Mouse (Mus musculus) liver, embryonic 14.5 days (tissue): ENCODE measurements around the gene S100a8. TPM values are rescaled to one million over a fixed set of nuclear protein-coding genes. Genes with fewer than 3 reads are reported as not detected.
A peak's percentile ranks its signal among the peaks of the same experiment; 100 is the strongest.

Experiments
- ATAC-seq: fragments of 200-750 bp; cut with Nextera tagmentation; 2 replicates; pipeline ENCODE4 v1.8.0; 2017; ENCODE audit warnings: moderate number of reproducible peaks, mild to moderate bottlenecking, moderate library complexity; ENCODE audit not compliant: insufficient read depth
- DNase-seq, 3 experiments: peaks; one replicate each; pipeline ENCODE4 v3.0.0-alpha.2; 2012 to 2013; ENCODE audit warnings: low read depth in 3 of 3, low spot score in 3 of 3
- H3K27ac ChIP-seq: fragments of 300-500 bp; sonication (generic); 2 replicates; pipeline ENCODE4 v1.5.1; 2014; ENCODE audit warnings: moderate library complexity, mild to moderate bottlenecking, control low read depth, inconsistent platforms
- H3K27me3 ChIP-seq: fragments of 300-500 bp; sonication (generic); 2 replicates; pipeline ENCODE4 v1.6.1; 2014; ENCODE audit warnings: mild to moderate bottlenecking, low read length, moderate library complexity; ENCODE audit not compliant: control insufficient read depth, insufficient read depth
- H3K36me3 ChIP-seq: fragments of 300-500 bp; sonication (generic); replicated peaks from 2 replicates; pipeline ENCODE4 v1.6.1; 2014; ENCODE audit warnings: low read depth; ENCODE audit not compliant: control insufficient read depth, insufficient read depth
- H3K4me1 ChIP-seq, 2 experiments: fragments of 200-500 bp in 1 of 2; fragments of 300-500 bp in 1 of 2; sonication (generic) in 1 of 2; replicated peaks; 2 replicates each; pipeline ENCODE4 v1.6.1; 2012 to 2014; ENCODE audit warnings: antibody characterized with exemption in 1 of 2, inconsistent platforms in 1 of 2, low read length in 1 of 2; ENCODE audit not compliant: control insufficient read depth in 2 of 2, insufficient read depth in 2 of 2
- H3K4me2 ChIP-seq: fragments of 300-500 bp; sonication (generic); 2 replicates; pipeline ENCODE4 v1.6.1; 2014; ENCODE audit warnings: low read depth, mild to moderate bottlenecking, control low read depth, moderate library complexity
- H3K4me3 ChIP-seq, 2 experiments: fragments of 200-500 bp in 1 of 2; fragments of 300-500 bp in 1 of 2; sonication (generic) in 1 of 2; 2 replicates each; pipeline ENCODE4 v1.5.1; 2012 to 2014; ENCODE audit warnings: low read depth in 2 of 2, low read length in 2 of 2, mild to moderate bottlenecking in 2 of 2, control low read depth in 1 of 2, inconsistent platforms in 1 of 2, moderate library complexity in 1 of 2; ENCODE audit not compliant: insufficient read depth in 1 of 2
- H3K9ac ChIP-seq: fragments of 300-500 bp; sonication (generic); replicated peaks from 2 replicates; pipeline ENCODE4 v1.6.1; 2014; ENCODE audit warnings: mild to moderate bottlenecking, control low read depth, moderate library complexity
- H3K9me3 ChIP-seq: fragments of 300-500 bp; sonication (generic); 2 replicates; pipeline ENCODE4 v1.6.1; 2016; ENCODE audit warnings: low read length, mixed read lengths; ENCODE audit not compliant: control insufficient read depth
- CTCF ChIP-seq: IDR thresholded peaks from 2 replicates; pipeline ENCODE4 v1.5.1; 2016; ENCODE audit warnings: antibody characterized with exemption, low read depth, control low read depth
- EP300 ChIP-seq: IDR thresholded peaks from 2 replicates; pipeline ENCODE4 v1.6.1; 2016; ENCODE audit warnings: antibody characterized with exemption, low read depth
- WGBS: fragments of 180-500 bp; shearing (Covaris S2); extraction: QIAGEN DNeasy Blood & Tissue Kit; methylation state at CpG from one replicate; pipeline ENCODE4 v1.1.7; 2014; ENCODE audit not compliant: insufficient replicate concordance; 5-methylcytosine and 5-hydroxymethylcytosine counted together
- polyA plus RNA-seq, 2 experiments: library from polyadenylated mRNA; depleted of rRNA in 1 of 2; stranded (reverse) in 1 of 2; unstranded in 1 of 2; fragments of >200 nt; fragmentation: Nextera tagmentation in 1 of 2; extraction: Ambion mirVana in 1 of 2; gene quantifications; 2 replicates each; pipeline versions ENCODE4 v1.2.1 to v1.2.3; 2012 to 2014

The S100a8 gene
- polyA plus RNA-seq, 2 experiments, result 418 to 1,223 TPM

GRCm38 (mm10) chr3:90649832-90650231 lies 18.9 kb upstream of the S100a8 start:
- H3K9me3 ChIP-seq, result no peaks in the 10 kb centered on the region
- TF ChIP-seq EP300, result no peak
- no peak for TF ChIP-seq CTCF
- H3K9ac ChIP-seq, result no peak overlapping the region
- H3K4me2 ChIP-seq, result no peak overlapping the region
- H3K4me3 ChIP-seq, result no peak overlapping the region
- H3K27ac ChIP-seq, result no peak overlapping the region
- 61% methylated on average over 2 of the region's 2 CpGs for WGBS
- DNase-seq, result no peak
- no peak for ATAC-seq
- H3K27me3 ChIP-seq, result no peaks in the 10 kb centered on the region
- H3K4me1 ChIP-seq, result no peaks in the 10 kb centered on the region
- no peaks in the 10 kb centered on the region for H3K36me3 ChIP-seq

GRCm38 (mm10) chr3:90652878-90653508 lies 15.8 kb upstream of the S100a8 start:
- no peak for DNase-seq
- no peak overlapping the region for H3K27ac ChIP-seq
- no peak overlapping the region for H3K4me3 ChIP-seq
- H3K27me3 ChIP-seq, result no peaks in the 10 kb centered on the region
- no peaks in the 10 kb centered on the region for H3K9me3 ChIP-seq
- peak; percentile 70 for TF ChIP-seq CTCF
- TF ChIP-seq EP300, result no peak
- 31% methylated on average over 5 of the region's 5 CpGs for WGBS
- H3K4me1 ChIP-seq, result no peaks in the 10 kb centered on the region
- H3K9ac ChIP-seq, result no peak overlapping the region
- ATAC-seq, result no peak
- no peaks in the 10 kb centered on the region for H3K36me3 ChIP-seq
- no peak overlapping the region for H3K4me2 ChIP-seq

- no peaks in the 10 kb centered on the region for H3K9me3 ChIP-seq
- H3K4me1 ChIP-seq, result no peaks in the 10 kb centered on the region
- no peak for TF ChIP-seq EP300
- no peak within 1 kb of the TSS for H3K4me2 ChIP-seq
- no peak within 1 kb of the TSS for H3K27ac ChIP-seq
- H3K27me3 ChIP-seq, result no peaks in the 10 kb centered on the region
- no peak within 1 kb of the TSS for H3K9ac ChIP-seq
- no peak within 1 kb of the TSS for H3K4me3 ChIP-seq
- ATAC-seq, result no peak
- no peaks in the 10 kb centered on the region for H3K36me3 ChIP-seq
- DNase-seq, result no peak
Observed at GRCm38 (mm10) chr3:90653717-90654116, 15.1 kb upstream of the S100a8 start, which contains the start of gene S100a7a. Gene S100a7a (plus strand): TSS chr3:90654017.

GRCm38 (mm10) chr3:90657405-90657804 lies 11.4 kb upstream of the S100a8 start:
- H3K27ac ChIP-seq, result no peak overlapping the region
- TF ChIP-seq CTCF (peak; percentile 36; the same call in 1 of the 2 replicates), EP300 (no peak)
- H3K4me1 ChIP-seq, result no peaks in the 10 kb centered on the region
- H3K27me3 ChIP-seq, result no peaks in the 10 kb centered on the region
- H3K4me3 ChIP-seq, result no peak overlapping the region
- DNase-seq, result no peak
- ATAC-seq, result no peak
- H3K9me3 ChIP-seq, result no peaks in the 10 kb centered on the region
- H3K4me2 ChIP-seq, result no peak overlapping the region
- no peaks in the 10 kb centered on the region for H3K36me3 ChIP-seq
- H3K9ac ChIP-seq, result no peak overlapping the region
- 50% methylated on average over 4 of the region's 4 CpGs for WGBS

DNA sequence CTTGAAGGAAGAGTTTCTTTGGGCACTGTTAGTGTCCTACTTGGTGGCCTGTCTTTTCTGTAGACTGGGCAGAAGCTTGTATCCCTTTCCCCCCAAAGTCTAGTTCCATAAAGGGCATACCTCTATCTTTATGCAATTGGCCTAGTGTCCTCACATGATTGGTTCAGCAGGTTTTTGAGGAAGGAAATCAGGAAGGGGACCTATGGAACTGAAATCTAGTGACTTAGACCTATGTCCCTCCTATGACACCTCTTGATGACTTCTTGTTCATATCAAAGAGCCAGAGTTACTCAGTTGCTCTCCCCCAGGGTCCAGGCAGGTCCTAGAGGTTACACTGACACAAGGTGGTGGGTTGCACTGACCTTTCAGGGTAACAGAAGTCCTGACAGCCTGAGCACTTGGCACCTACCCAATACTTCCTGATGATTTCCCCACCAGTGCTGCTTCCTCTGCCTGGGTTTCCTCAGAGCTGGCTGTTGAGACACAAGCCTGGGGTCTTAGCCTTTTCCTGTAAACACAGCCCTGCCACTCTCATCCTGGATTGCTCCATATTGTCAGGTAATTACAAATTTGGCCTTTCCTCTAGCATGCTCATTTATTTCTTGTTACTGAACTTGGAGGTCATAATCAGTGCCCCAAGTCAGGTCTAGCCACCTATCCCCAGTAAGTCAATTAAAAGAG lies 9.3 kb upstream of the S100a8 start:
- TF ChIP-seq CTCF (no peak), EP300 (no peak)
- Histone ChIP-seq H3K4me2 (no peak overlapping the region), H3K9ac (no peak overlapping the region), H3K4me1 (no peaks in the 10 kb centered on the region), H3K27me3 (no peaks in the 10 kb centered on the region), H3K4me3 (no peak overlapping the region), H3K36me3 (no peaks in the 10 kb centered on the region), H3K9me3 (no peaks in the 10 kb centered on the region), H3K27ac (no peak overlapping the region)
- DNase-seq (no peak), ATAC-seq (no peak)
